Mouse (Mus musculus): ENCODE measurements around the gene Sh3pxd2a. TPM values are rescaled to one million over a fixed set of nuclear protein-coding genes. Genes with fewer than 3 reads are reported as not detected.

Sh3pxd2a gene
- polyA plus RNA-seq, 1 experiment from 2014 or later = 4.1 TPM

GRCm38 (mm10) chr19:47427841-47428789 lies 36.1 kb downstream of the Sh3pxd2a start:
- Histone ChIP-seq H3K4me3 (ENCODE audit: low read depth, low read length) (no peak overlapping the region), H3K27ac (ENCODE audit: low read depth, low read length) (no peak overlapping the region), H3K4me2 (no peak overlapping the region), H3K36me3 (ENCODE audit: control insufficient read depth, insufficient read depth, low read length) (no peaks in the 10 kb centered on the region), H3K27me3 (ENCODE audit: control insufficient read depth, insufficient read depth, low read length) (no peaks in the 10 kb centered on the region), H3K9ac (ENCODE audit: low read length) (no peak overlapping the region), H3K9me3 (ENCODE audit: control insufficient read depth, low read length) (no peaks in the 10 kb centered on the region), H3K4me1 (ENCODE audit: control insufficient read depth, insufficient read depth, low read length) (0 out of 2 replicates have a peak, but pooled peaks cover 2% of the 10 kb centered on the region)
- WGBS = 41% methylated on average over 13 of the region's 13 CpGs
- no peak for DNase-seq (ENCODE audit: low spot score, missing footprints)
- ATAC-seq (ENCODE audit: low FRiP score) = no peak

- Histone ChIP-seq H3K9ac (ENCODE audit: low read length) (no peak overlapping the region), H3K4me3 (ENCODE audit: low read depth, low read length) (no peak overlapping the region), H3K27ac (ENCODE audit: low read depth, low read length) (no peak overlapping the region), H3K4me2 (no peak overlapping the region), H3K9me3 (ENCODE audit: control insufficient read depth, low read length) (no peaks in the 10 kb centered on the region), H3K27me3 (ENCODE audit: control insufficient read depth, insufficient read depth, low read length) (no peaks in the 10 kb centered on the region), H3K36me3 (ENCODE audit: control insufficient read depth, insufficient read depth, low read length) (no peaks in the 10 kb centered on the region), H3K4me1 (ENCODE audit: control insufficient read depth, insufficient read depth, low read length) (0 out of 2 replicates have a peak, but pooled peaks cover 2% of the 10 kb centered on the region)
- no peak for DNase-seq (ENCODE audit: low spot score, missing footprints)
- WGBS = 87% methylated on average over 7 of the region's 7 CpGs
- ATAC-seq (ENCODE audit: low FRiP score) = no peak
Observed at GRCm38 (mm10) chr19:47423632-47424031, 40.6 kb downstream of the Sh3pxd2a start.

GRCm38 (mm10) chr19:47421128-47421898 lies 42.9 kb downstream of the Sh3pxd2a start:
- ATAC-seq (ENCODE audit: low FRiP score) = peak; percentile 24; the same call in 1 of the 2 replicates
- WGBS = 81% methylated on average over 14 of the region's 14 CpGs
- H3K27ac ChIP-seq (ENCODE audit: low read depth, low read length) = no peak overlapping the region

GRCm38 (mm10) chr19:47420539-47420938 lies 43.7 kb downstream of the Sh3pxd2a start:
- Histone ChIP-seq H3K36me3 (ENCODE audit: control insufficient read depth, insufficient read depth, low read length) (no peaks in the 10 kb centered on the region), H3K4me2 (no peak overlapping the region), H3K4me3 (ENCODE audit: low read depth, low read length) (no peak overlapping the region), H3K27ac (ENCODE audit: low read depth, low read length) (no peak overlapping the region), H3K9me3 (ENCODE audit: control insufficient read depth, low read length) (no peaks in the 10 kb centered on the region), H3K27me3 (ENCODE audit: control insufficient read depth, insufficient read depth, low read length) (no peaks in the 10 kb centered on the region), H3K4me1 (ENCODE audit: control insufficient read depth, insufficient read depth, low read length) (no peaks in the 10 kb centered on the region), H3K9ac (ENCODE audit: low read length) (no peak overlapping the region)
- 88% methylated on average over 11 of the region's 11 CpGs for WGBS
- DNase-seq (ENCODE audit: low spot score, missing footprints) (no peak), ATAC-seq (ENCODE audit: low FRiP score) (no peak)

More at GRCm38 (mm10) chr19:47421128-47421898, 42.9 kb downstream of the Sh3pxd2a start:
- Histone ChIP-seq H3K36me3 (ENCODE audit: control insufficient read depth, insufficient read depth, low read length) (no peaks in the 10 kb centered on the region), H3K4me1 (ENCODE audit: control insufficient read depth, insufficient read depth, low read length) (no peaks in the 10 kb centered on the region), H3K27me3 (ENCODE audit: control insufficient read depth, insufficient read depth, low read length) (no peaks in the 10 kb centered on the region), H3K4me2 (no peak overlapping the region), H3K4me3 (ENCODE audit: low read depth, low read length) (no peak overlapping the region), H3K9ac (ENCODE audit: low read length) (no peak overlapping the region), H3K9me3 (ENCODE audit: control insufficient read depth, low read length) (no peaks in the 10 kb centered on the region)
- DNase-seq (ENCODE audit: low spot score, missing footprints) = no peak

GRCm38 (mm10) chr19:47419208-47419607 lies 45.0 kb downstream of the Sh3pxd2a start:
- WGBS = 96% methylated on average over 8 of the region's 8 CpGs
- no peaks in the 10 kb centered on the region for H3K4me1 ChIP-seq (ENCODE audit: control insufficient read depth, insufficient read depth, low read length)

GRCm38 (mm10) chr19:47416161-47416560 lies 48.0 kb downstream of the Sh3pxd2a start:
- no peaks in the 10 kb centered on the region for H3K27me3 ChIP-seq (ENCODE audit: control insufficient read depth, insufficient read depth, low read length)
- ATAC-seq (ENCODE audit: low FRiP score) (no peak), DNase-seq (ENCODE audit: low spot score, missing footprints) (no peak)
- no peak overlapping the region for H3K9ac ChIP-seq (ENCODE audit: low read length)
- WGBS = 89% methylated on average over 12 of the region's 12 CpGs
- H3K4me2 ChIP-seq = no peak overlapping the region
- H3K36me3 ChIP-seq (ENCODE audit: control insufficient read depth, insufficient read depth, low read length) = no peaks in the 10 kb centered on the region
- no peak overlapping the region for H3K4me3 ChIP-seq (ENCODE audit: low read depth, low read length)
- H3K9me3 ChIP-seq (ENCODE audit: control insufficient read depth, low read length) = no peaks in the 10 kb centered on the region
- H3K27ac ChIP-seq (ENCODE audit: low read depth, low read length) = no peak overlapping the region
- no peaks in the 10 kb centered on the region for H3K4me1 ChIP-seq (ENCODE audit: control insufficient read depth, insufficient read depth, low read length)

More at GRCm38 (mm10) chr19:47419208-47419607, 45.0 kb downstream of the Sh3pxd2a start:
- Histone ChIP-seq H3K9me3 (ENCODE audit: control insufficient read depth, low read length) (no peaks in the 10 kb centered on the region), H3K4me2 (no peak overlapping the region), H3K27me3 (ENCODE audit: control insufficient read depth, insufficient read depth, low read length) (no peaks in the 10 kb centered on the region), H3K27ac (ENCODE audit: low read depth, low read length) (no peak overlapping the region), H3K4me3 (ENCODE audit: low read depth, low read length) (no peak overlapping the region), H3K36me3 (ENCODE audit: control insufficient read depth, insufficient read depth, low read length) (no peaks in the 10 kb centered on the region), H3K9ac (ENCODE audit: low read length) (no peak overlapping the region)
- ATAC-seq (ENCODE audit: low FRiP score) = no peak
- no peak for DNase-seq (ENCODE audit: low spot score, missing footprints)

GRCm38 (mm10) chr19:47414142-47414905 lies 49.9 kb downstream of the Sh3pxd2a start:
- Histone ChIP-seq H3K36me3 (ENCODE audit: control insufficient read depth, insufficient read depth, low read length) (no peaks in the 10 kb centered on the region), H3K4me2 (no peak overlapping the region), H3K9ac (ENCODE audit: low read length) (no peak overlapping the region), H3K27me3 (ENCODE audit: control insufficient read depth, insufficient read depth, low read length) (no peaks in the 10 kb centered on the region), H3K9me3 (ENCODE audit: control insufficient read depth, low read length) (no peaks in the 10 kb centered on the region), H3K4me3 (ENCODE audit: low read depth, low read length) (no peak overlapping the region), H3K4me1 (ENCODE audit: control insufficient read depth, insufficient read depth, low read length) (no peaks in the 10 kb centered on the region), H3K27ac (ENCODE audit: low read depth, low read length) (no peak overlapping the region)
- WGBS = 71% methylated on average over 13 of the region's 13 CpGs
- ATAC-seq (ENCODE audit: low FRiP score) = no peak
- peak; percentile 60 for DNase-seq (ENCODE audit: low spot score, missing footprints)

GRCm38 (mm10) chr19:47413458-47414005 lies 50.7 kb downstream of the Sh3pxd2a start:
- Histone ChIP-seq H3K9ac (ENCODE audit: low read length) (no peak overlapping the region), H3K9me3 (ENCODE audit: control insufficient read depth, low read length) (no peaks in the 10 kb centered on the region), H3K27ac (ENCODE audit: low read depth, low read length) (no peak overlapping the region), H3K36me3 (ENCODE audit: control insufficient read depth, insufficient read depth, low read length) (no peaks in the 10 kb centered on the region), H3K27me3 (ENCODE audit: control insufficient read depth, insufficient read depth, low read length) (no peaks in the 10 kb centered on the region), H3K4me2 (no peak overlapping the region), H3K4me3 (ENCODE audit: low read depth, low read length) (no peak overlapping the region), H3K4me1 (ENCODE audit: control insufficient read depth, insufficient read depth, low read length) (no peaks in the 10 kb centered on the region)
- no peak for ATAC-seq (ENCODE audit: low FRiP score)
- WGBS = 91% methylated on average over 6 of the region's 6 CpGs
- DNase-seq (ENCODE audit: low spot score, missing footprints) = peak; percentile 60
